Mouse (Mus musculus) olfactory bulb, adult 2 months (tissue): ENCODE measurements around the gene Kdm6b. TPM values are rescaled to one million over a fixed set of nuclear protein-coding genes. Genes with fewer than 3 reads are reported as not detected.

Experiments
- H3K27ac ChIP-seq: fragments of 200-500 bp; 2 replicates; pipeline ENCODE4 v1.5.1; 2012; ENCODE audit warnings: low read depth, low read length; ENCODE audit not compliant: insufficient read depth
- H3K4me1 ChIP-seq: fragments of 200-500 bp; 2 replicates; pipeline ENCODE4 v1.6.1; 2012; ENCODE audit warnings: low read length; ENCODE audit not compliant: control insufficient read depth, insufficient read depth
- H3K4me3 ChIP-seq: fragments of 200-500 bp; 2 replicates; pipeline ENCODE4 v1.5.1; 2012; ENCODE audit warnings: mild to moderate bottlenecking, low read depth, low read length, moderate library complexity; ENCODE audit not compliant: insufficient read depth
- CTCF ChIP-seq: fragments of 200-500 bp; IDR thresholded peaks from 2 replicates; pipeline ENCODE4 v1.5.1; 2012; ENCODE audit warnings: low read depth, mild to moderate bottlenecking, low read length, moderate library complexity; ENCODE audit not compliant: insufficient read depth
- POLR2A ChIP-seq: fragments of 200-500 bp; IDR thresholded peaks from 2 replicates; pipeline ENCODE4 v1.6.1; 2012; ENCODE audit warnings: mild to moderate bottlenecking, low read depth, low read length, moderate library complexity; ENCODE audit not compliant: insufficient read depth
- WGBS: fragments of 180-500 bp; shearing (Covaris S2); methylation state at CpG from one replicate; pipeline ENCODE4 v1.1.7; 2018; 5-methylcytosine and 5-hydroxymethylcytosine counted together
- polyA plus RNA-seq: library from polyadenylated mRNA; stranded (reverse); fragments of >200 nt; gene quantifications from 2 replicates; pipeline ENCODE4 v1.2.4, GENCODE M21; 2012; ENCODE audit warnings: low replicate concordance; ENCODE audit not compliant: missing spikeins, insufficient read depth, insufficient read length

Gene Kdm6b
- 114 TPM in 1 of 2 replicates, not detected in the other for polyA plus RNA-seq

DNA sequence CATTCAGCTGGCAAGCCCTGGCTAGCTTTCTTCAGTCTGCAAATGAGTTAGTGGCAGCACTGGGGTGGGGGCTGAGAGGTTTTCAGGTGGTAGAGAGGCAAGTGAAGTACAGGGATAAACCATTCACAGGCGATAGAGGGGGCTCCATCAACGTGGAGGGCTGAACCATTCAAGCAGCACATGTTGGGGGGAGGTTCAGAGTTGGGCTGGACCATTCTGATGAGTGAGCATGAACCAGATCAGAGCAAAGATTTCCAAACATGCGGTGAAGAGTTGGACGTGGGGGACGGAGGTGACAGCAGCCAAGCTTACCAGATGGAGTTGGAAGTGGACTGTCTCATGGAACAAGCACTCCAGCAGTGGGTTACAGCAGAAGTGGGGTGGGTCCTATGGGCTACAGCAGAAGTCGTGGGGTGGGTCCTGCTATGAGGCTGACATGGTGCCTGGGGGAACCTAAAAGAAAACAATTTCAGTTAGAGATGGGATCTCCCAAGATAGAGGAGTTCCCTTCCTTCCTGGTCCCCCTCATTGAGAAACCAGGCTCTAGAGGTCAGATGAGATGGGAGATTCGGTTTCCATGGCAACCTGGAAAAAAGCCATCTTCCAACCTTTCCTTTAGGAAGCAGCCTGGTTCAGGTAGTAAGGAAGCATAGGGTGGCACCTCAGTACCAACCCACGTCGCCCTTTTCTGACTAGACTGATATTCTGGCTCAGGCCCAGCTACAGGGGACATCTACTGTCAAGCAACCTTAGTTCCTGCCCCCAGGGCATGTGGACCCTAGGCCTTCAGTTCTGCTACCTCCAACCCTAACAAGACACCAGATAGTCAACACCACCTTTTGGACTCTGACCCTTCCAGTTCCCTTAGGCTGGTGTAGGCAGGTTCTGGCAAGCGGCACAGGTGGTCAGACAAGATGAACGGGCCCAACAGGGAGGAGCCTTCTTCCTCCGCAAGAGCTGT, at the start of gene Kdm6b:
Kdm6b (minus strand) TSS at position 455 of the 961 bp plus-strand sequence.
- TF ChIP-seq CTCF (no peak), POLR2A (no peak)
- Histone ChIP-seq H3K4me3 (peak within 1 kb of the TSS; percentile 52), H3K4me1 (peaks cover 33% of the 10 kb centered on the region), H3K27ac (peak within 1 kb of the TSS; percentile 14)
- 16% methylated on average over 12 of the region's 12 CpGs for WGBS

DNA sequence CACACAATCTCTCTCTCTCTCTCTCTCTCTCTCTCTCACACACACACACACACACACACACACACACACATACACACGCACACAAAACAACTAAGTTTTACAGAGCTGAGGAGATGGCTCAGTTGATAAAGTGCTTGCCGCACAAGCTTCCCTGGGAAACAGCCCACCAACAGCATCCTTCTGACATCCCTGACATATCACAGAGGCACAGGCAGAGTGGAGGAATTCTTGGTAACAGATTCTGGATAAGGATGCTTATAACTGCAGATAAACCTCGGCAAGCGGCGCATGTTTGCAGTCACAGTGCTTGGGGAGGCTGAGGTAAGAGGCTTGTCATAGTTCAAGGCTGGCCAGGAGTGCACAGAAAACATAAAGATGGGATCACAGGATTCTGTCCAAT, 48.1 kb upstream of the Kdm6b start:
- no peak overlapping the region for H3K4me3 ChIP-seq
- H3K4me1 ChIP-seq, result peaks cover 15% of the 10 kb centered on the region
- TF ChIP-seq POLR2A, result no peak
- TF ChIP-seq CTCF, result no peak
- 66% methylated on average over 5 of the region's 5 CpGs for WGBS
- no peak overlapping the region for H3K27ac ChIP-seq

DNA sequence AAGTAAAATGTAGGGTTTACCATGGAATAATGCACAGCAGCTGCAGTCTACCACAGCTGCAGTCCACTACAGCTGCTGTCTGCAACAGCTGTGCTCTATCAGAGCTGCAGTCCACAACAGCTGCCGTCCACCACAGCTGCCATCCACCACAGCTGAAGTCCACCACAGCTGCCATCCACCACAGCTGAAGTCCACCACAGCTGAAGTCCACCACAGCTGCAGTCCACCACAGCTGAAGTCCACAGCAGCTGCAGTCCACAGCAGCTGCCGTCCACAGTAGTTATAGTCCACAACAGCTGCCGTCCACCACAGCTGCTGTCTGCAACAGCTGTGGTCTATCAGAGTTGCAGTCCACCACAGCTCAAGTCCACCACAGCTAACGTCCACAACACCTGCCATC, 46.4 kb upstream of the Kdm6b start:
- TF ChIP-seq POLR2A (no peak), CTCF (no peak)
- peaks cover 13% of the 10 kb centered on the region for H3K4me1 ChIP-seq
- H3K4me3 ChIP-seq, result no peak overlapping the region
- WGBS, result 87% methylated on average over 4 of the region's 4 CpGs
- no peak overlapping the region for H3K27ac ChIP-seq

DNA sequence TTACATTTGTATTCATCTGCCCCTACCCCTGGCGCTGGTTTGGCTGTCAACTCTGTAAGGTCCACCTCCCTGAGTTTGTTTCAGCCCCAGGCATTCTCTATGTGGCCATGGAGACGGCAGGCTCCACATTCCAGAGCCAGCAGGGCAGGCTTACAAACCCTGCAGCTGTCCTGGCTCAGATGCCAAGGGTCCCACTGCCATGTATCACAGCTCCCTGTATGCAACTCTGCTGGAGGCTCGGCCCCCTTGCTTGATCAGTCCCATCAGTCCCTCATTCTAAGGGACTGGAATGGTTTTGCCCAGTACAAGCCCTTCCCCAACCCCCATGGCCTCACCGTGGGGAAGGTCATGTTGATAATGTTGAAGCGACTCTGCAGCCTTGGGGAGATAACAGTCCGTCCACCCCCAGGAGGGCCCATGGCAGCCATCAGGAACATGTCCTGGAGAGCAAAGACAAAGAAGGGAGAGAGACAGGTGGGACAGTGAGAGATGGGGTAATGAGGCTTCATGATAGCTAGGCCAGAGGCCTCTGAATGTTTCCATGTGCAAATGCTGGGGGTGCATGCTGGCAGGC, 43.6 kb upstream of the Kdm6b start:
- 50% methylated on average over 6 of the region's 6 CpGs for WGBS
- peaks cover 4% of the 10 kb centered on the region for H3K4me1 ChIP-seq
- no peak overlapping the region for H3K27ac ChIP-seq
- H3K4me3 ChIP-seq, result no peak overlapping the region
- TF ChIP-seq POLR2A, result no peak
- no peak for TF ChIP-seq CTCF

DNA sequence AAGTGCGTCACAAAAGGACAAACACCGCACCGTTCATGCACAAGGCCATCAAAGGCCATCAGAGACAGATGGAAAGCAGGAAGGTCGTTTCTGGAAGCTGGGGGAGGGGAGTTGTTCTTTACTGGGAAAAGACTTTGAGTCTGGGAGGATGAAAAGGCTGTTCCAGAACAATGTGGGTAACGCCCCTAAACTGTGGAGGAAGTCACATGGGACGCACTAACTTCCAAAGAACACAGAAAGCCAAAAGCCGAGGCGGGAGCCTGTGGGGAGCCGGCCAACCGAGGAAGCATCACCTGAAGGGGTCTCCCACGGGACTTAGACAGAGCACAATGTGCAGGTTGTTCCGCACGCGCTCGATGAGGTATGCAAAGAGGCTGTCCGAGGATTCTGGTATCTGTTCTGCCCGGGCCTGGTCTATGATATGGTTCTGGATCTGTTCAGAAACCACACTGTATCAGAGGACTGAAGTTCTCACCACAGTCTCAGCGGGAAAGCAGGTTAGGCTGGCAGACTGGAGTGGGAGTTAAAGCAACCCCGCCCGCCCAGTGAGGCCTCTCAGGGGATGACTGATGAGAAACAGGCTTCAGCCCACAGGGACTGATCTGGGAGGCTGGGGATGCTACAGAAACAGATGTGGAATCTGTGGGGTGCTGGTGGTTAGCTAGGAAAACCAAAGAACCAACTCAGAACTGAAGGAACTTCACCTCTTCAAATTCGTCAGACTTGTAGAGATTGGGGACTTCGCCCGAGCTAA, 38.8 kb upstream of the Kdm6b start:
- Histone ChIP-seq H3K4me3 (no peak overlapping the region), H3K4me1 (peaks cover 4% of the 10 kb centered on the region), H3K27ac (no peak overlapping the region)
- 64% methylated on average over 23 of the region's 23 CpGs for WGBS
- no peak for TF ChIP-seq CTCF
- no peak for TF ChIP-seq POLR2A

DNA sequence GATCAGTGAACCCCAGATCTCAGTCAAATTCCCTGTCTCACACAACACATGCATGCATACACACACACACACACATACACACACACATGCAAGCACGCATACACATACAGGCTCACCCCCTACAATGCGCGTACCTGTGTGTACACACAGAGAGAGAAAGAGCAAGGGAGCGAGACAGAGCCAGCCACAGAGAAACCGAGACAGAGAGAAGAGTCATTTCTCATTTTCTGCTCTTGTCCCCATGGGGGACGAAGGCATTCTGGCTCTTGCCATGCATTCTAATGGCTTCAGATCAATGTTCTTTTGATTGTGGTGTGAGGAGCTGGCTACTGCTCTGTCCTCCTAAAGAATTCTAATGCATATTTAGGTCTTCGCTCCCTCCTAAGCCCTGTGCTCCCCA, 33.8 kb upstream of the Kdm6b start:
- Histone ChIP-seq H3K27ac (no peak overlapping the region), H3K4me3 (no peak overlapping the region), H3K4me1 (peaks cover 5% of the 10 kb centered on the region; the same call in 1 of the 2 replicates)
- TF ChIP-seq POLR2A (no peak), CTCF (no peak)
- 86% methylated on average over 7 of the region's 7 CpGs for WGBS

DNA sequence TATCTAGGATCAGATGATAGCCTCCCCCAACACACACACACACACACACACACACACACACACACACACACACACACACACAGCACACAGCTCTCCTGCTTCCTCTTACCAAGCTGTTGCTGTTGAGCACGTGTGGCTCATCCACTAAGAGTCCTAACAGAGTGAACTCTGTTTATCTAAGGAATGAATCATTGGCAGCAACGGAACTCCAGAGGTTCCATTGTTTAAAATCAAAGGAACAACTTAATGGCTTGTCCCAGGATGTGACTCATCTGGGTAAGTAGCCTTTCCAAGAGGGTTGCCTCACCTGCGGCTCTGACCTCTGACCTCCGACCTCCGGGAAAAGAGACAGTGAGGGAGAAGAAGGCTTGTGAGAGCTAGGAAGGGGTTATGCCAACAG, 29.9 kb upstream of the Kdm6b start:
- no peak for TF ChIP-seq POLR2A
- no peak for TF ChIP-seq CTCF
- Histone ChIP-seq H3K4me1 (peaks cover 5% of the 10 kb centered on the region; the same call in 1 of the 2 replicates), H3K4me3 (no peak overlapping the region), H3K27ac (no peak overlapping the region)
- WGBS, result 54% methylated on average over 5 of the region's 5 CpGs

DNA sequence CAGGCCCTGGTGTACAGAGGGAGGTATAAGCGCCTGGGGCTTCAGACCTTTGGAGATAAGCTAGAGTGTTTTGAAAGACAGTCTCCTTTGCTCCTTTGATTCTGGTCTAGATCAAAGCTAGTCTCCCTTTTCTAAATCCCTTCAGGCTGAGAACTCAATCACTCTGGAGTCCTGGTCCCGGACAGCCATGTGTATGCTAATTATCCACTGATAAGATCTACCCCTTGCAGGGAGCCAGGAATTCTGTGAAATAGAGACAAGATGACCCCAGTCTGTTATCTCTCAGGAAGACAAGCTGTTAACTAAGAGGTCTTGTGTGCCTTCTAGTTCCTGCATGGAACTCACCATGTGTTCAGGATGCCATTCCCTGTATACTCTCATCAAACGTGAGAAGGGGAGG, 23.8 kb upstream of the Kdm6b start:
- 75% methylated on average over 3 of the region's 3 CpGs for WGBS
- TF ChIP-seq POLR2A (no peak), CTCF (no peak)
- Histone ChIP-seq H3K4me1 (peaks cover under 1% of the 10 kb centered on the region), H3K27ac (no peak overlapping the region), H3K4me3 (no peak overlapping the region)
